Mouse (Mus musculus) heart, postnatal 36 days (tissue): Measurements from ENCODE around the gene Kcnh6. TPM values are rescaled to one million over a fixed set of nuclear protein-coding genes. Genes with fewer than 3 reads are reported as not detected.
"Not testable (repeated sequence)": the region's sequence is repeated elsewhere in the genome, so short reads cannot be mapped to it uniquely, and the experiment has no call there.

Experiments used
- DNase-seq, 2 experiments: peaks; one replicate each; pipeline ENCODE4 v3.0.0; 2021 to 2022
- intact Hi-C: fragments of 180-260 bp; cut with DNase I; formaldehyde crosslinking; loops from one replicate; pipeline ENCODE4 v1.15.1; 2025
- total RNA-seq, 2 experiments: library from RNA; stranded (reverse); gene quantifications; 2 replicates each; pipeline ENCODE4 v1.2.3; 2021

Kcnh6 gene
- total RNA-seq, 2 experiments from 2014 or later, result 0.16 TPM; not detected in 1

DNA sequence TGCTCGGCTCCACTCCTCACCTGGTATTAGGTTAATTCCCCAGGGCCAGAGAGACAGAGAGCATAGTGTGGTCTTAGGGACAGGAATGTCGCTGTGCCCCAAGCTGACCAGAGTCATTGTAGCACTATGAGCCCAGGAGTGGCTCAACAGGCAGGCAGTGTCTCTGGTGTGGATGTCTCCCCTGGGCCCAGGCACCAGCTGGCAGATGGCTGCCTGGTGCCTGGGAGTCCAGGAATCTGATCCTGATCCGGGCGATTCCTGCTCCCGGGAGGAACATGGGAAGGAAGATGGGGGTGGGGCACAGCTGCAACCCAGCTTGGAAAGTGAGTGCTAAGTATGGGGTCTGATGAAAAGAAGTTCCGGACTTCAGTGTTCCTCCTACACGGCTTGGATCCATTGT lies 4.8 kb downstream of the Kcnh6 start:
- intact Hi-C loops, result no loop called here
- no peak for DNase-seq

DNA sequence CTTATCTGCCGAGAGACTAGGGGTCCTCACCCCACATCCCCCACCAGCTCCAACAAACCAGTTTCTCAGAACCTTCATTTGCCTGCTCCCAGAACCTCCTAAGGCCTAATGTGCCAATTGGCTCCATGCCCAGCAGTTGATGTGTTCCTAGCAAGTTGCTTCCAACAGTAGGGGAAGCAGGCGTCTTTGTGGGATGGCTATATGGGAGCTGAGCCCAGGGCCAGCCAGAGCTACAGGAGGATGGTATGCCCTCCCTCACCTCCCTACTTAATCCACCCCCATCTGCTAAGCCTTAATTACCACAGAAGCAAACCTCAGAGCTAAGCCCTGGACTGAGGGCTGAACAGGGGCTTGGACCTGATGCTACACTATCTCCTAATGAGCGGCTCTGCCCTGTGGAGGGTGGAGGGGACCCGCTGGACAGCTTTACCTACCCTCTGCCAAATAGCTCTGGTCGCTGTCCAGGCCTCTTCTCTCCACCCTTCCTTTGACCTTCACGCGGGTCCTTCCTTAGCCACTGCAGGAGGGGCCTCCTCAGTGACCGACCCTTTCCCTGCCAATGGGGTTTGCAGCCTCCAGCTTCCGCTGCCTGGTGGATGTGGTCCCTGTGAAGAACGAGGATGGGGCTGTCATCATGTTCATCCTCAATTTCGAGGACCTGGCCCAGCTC lies 5.8 kb downstream of the Kcnh6 start:
- intact Hi-C loops, result no loop called here
- DNase-seq, result peak; percentile 34 to 56

DNA sequence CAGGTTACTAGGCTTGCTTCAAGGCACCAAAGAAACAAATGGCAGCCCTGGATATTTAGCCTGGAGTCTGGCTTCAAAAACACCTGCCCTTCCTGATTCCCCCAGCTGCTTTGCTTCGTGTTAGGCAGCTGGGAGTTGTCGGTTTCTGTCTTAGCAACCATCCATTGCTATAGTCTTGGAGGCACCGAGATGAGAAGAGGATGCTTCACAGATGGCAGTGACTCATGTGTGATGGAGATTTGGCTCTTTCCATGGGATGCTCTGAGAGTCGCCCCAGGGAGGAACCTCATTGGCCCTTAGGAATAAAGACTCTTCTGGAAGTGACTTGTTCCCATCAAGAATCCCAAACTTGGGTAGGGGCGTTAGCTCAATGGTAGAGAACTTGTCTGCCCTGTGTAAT lies 8.5 kb downstream of the Kcnh6 start:
- intact Hi-C loops, result no loop called here

GRCm38 (mm10) chr11:106020051-106020763 lies 12.3 kb downstream of the Kcnh6 start:
- intact Hi-C loops, result no loop called here
- DNase-seq, result no peak

More for the DNA sequence above, 8.5 kb downstream of the Kcnh6 start:
- no peak for DNase-seq

DNA sequence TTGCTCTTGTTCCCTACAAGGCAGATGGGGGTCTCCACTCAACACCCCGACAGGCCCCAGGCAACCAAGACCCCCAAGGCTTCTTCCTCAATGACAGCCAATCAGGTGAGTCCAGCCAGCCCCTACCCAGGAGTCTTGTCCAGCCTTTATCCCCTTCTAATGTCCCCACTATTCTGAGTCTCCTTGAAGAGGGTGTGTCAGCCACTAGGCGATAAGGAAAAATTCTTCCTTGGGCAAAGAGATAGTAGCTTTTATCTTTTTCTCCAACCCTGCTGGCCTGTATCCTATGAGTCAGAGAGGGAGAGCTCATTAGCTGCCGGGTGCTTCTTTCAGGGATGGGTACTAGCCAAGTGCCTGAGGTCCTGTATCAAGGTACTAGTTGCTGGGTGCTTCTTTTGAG lies 17.9 kb downstream of the Kcnh6 start:
- intact Hi-C loops, result loop anchor here (2.0 kb wide), 2 partner anchors 25 to 99 kb away; no protein-coding TSS in a partner anchor

DNA sequence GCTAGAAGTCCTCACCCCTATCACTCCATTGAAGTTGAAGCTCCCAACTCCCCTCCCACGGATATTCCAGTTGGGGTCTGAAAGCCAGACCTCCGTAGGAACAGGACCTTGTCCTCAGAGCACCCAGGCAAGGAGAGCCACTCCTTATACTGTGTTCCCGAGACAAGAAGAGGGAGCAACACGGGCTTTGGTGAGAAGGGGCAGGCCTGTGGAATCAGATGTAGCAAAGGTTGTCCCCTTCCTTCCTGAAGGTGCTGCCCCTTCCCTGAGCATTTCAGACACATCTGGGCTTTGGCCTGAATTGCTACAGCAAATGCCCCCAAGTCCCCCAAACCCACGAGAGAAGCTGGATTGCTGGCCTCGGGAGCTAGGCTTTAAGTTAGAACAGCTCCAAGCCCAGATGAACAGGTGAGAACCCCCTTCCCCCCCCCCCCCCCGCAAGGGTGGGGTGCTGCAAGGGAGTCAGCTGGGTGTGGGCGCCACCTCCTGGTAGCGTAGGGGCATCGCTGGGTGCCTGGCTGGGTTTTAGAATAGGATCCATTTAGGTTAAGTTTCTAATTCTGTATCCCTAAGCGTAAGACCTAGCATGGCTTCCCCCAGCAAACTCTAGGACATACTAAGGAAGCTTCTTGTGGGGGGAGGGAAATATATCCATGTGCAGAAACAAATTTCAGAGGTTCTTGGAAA lies 18.7 kb downstream of the Kcnh6 start:
- DNase-seq, result peak; percentile 55 to 65

More for the DNA sequence above, 17.9 kb downstream of the Kcnh6 start:
- DNase-seq, result no peak

GRCm38 (mm10) chr11:106027607-106028006 lies 19.7 kb downstream of the Kcnh6 start:
- DNase-seq, result no peak
- intact Hi-C loops, result loop anchor here (2.0 kb wide), 2 partner anchors 27 to 101 kb away; no protein-coding TSS in a partner anchor

More for the DNA sequence above, 18.7 kb downstream of the Kcnh6 start:
- intact Hi-C loops, result loop anchor here (2.0 kb wide), 2 partner anchors 26 to 100 kb away; no protein-coding TSS in a partner anchor

- DNase-seq, intact Hi-C loops: not testable (repeated sequence)
These were observed 24.1 kb downstream of the Kcnh6 start for GRCm38 (mm10) chr11:106032074-106032473.

- intact Hi-C loops, result no loop called here
- peak in 1 of 2 experiments; percentile 32 for DNase-seq
These were observed 25.6 kb downstream of the Kcnh6 start for GRCm38 (mm10) chr11:106033491-106033919.

- intact Hi-C loops, result loop anchor here (2.0 kb wide), 1 partner anchor 66 kb away; no protein-coding TSS in a partner anchor
These were observed 27.1 kb downstream of the Kcnh6 start for GRCm38 (mm10) chr11:106034986-106035385.

GRCm38 (mm10) chr11:106036548-106037417 lies 28.9 kb downstream of the Kcnh6 start, which contains the start of gene Dcaf7:
Dcaf7 (plus strand) TSS chr11:106036872.
- intact Hi-C loops, result no loop called here
- DNase-seq, result peak; percentile 99 to 100

More at GRCm38 (mm10) chr11:106034986-106035385, 27.1 kb downstream of the Kcnh6 start:
- DNase-seq, result no peak

DNA sequence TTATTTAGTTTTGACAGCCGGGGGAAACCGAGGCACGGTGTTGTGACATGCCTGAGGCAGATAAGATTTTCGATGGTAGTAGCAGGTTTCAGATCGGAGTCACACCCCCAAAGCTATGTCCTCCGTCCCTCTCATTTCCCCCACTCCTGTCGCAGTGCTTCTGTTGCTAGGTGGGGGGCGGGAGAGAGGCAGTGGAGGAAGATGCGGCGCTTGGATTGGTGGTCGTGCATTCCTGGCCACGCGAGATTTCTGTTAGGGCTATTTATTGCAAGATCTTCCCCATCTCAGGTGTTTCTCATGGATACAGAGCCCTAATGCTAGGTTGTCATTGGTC lies 29.5 kb downstream of the Kcnh6 start:
- intact Hi-C loops, result no loop called here
- DNase-seq, result no peak

GRCm38 (mm10) chr11:106044349-106044748 lies 36.4 kb downstream of the Kcnh6 start:
- intact Hi-C loops, result no loop called here
- no peak for DNase-seq

- intact Hi-C loops, result no loop called here
- DNase-seq, result no peak
These were observed 37.3 kb downstream of the Kcnh6 start for GRCm38 (mm10) chr11:106045256-106045655.

- intact Hi-C loops, result no loop called here
- no peak for DNase-seq
These were observed 37.9 kb downstream of the Kcnh6 start for GRCm38 (mm10) chr11:106045780-106046179.

DNA sequence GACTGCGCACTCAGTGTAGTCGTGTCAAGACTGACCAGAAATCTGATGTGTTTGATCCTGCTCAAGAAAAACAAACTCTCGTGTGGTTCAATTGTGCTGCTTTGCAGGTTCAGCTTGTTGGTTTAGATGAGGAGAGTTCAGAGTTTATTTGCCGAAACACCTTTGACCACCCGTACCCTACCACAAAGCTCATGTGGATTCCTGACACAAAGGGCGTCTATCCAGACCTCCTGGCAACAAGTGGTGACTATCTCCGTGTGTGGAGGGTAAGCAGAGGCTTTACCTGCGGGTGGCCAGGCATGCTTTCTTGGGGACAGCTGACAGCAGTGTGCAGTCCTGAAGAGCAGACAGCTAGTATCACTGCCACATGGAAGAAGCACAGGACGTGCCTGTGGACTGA lies 38.7 kb downstream of the Kcnh6 start:
- no peak for DNase-seq
- intact Hi-C loops, result no loop called here

GRCm38 (mm10) chr11:106053921-106054320 lies 46.0 kb downstream of the Kcnh6 start:
- no peak for DNase-seq
- intact Hi-C loops, result no loop called here

DNA sequence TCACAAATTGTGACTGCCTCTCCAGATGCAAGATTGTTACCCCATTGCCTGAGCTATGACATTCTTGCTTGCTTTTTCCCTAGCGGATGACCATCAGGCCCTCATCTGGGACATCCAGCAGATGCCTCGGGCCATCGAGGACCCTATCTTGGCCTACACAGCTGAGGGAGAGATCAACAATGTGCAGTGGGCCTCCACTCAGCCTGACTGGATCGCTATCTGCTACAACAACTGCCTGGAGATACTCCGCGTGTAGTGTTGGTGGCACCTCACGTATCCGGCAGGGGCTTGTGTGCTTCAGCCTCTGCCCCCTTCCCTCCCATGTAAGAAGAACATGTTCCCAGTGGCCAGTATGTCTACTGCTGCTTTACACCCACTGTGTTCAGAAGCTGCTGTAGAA lies 46.7 kb downstream of the Kcnh6 start:
- no peak for DNase-seq
- intact Hi-C loops, result no loop called here

DNA sequence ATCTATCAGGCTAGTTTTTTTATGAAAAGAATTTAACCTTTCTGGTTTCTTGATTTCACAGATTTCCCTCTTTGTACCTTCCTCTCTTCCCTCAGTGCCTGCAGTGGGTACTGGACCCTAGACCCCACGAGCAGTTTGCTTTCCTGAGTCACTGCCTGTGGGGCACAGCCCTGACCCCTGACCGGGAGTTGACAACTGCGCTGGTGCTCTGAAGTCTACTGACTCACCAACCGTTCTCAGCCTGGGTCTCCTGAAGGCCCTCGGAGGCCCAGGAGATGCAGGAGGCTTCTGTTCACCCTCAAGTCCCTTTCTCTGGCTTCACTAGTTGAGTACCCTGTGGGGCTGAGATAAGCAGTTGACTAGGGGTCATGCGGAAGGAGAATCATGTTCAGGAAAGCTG lies 47.4 kb downstream of the Kcnh6 start:
- no peak for DNase-seq
- intact Hi-C loops, result no loop called here

GRCm38 (mm10) chr11:106056819-106057491 lies 49.0 kb downstream of the Kcnh6 start:
- no peak for DNase-seq
- intact Hi-C loops, result no loop called here
